Mouse (Mus musculus) monocyte, adult 2 months (primary cell): ENCODE measurements around the gene Myh6.
"Not testable (repeated sequence)": the region's sequence is repeated elsewhere in the genome, so short reads cannot be mapped to it uniquely, and the experiment has no call there.

Source experiments
- DNase-seq, 2 experiments: peaks; one replicate each; pipeline ENCODE4 v3.0.0; 2022; ENCODE audit warnings: low spot score in 2 of 2, low read depth in 1 of 2

The Myh6 gene

GRCm38 (mm10) chr14:54959853-54960613 is 6.7 kb downstream of the Myh6 start:
- not testable (repeated sequence) for DNase-seq

- no peak for DNase-seq
Measured at GRCm38 (mm10) chr14:54959197-54959596, 7.5 kb downstream of the Myh6 start.

GRCm38 (mm10) chr14:54958503-54958902 is 8.2 kb downstream of the Myh6 start:
- DNase-seq = no peak

GRCm38 (mm10) chr14:54956533-54956932 is 10.2 kb downstream of the Myh6 start:
- DNase-seq = no peak

GRCm38 (mm10) chr14:54955481-54955880 is 11.2 kb downstream of the Myh6 start:
- DNase-seq = no peak

GRCm38 (mm10) chr14:54954474-54954873 is 12.3 kb downstream of the Myh6 start:
- no peak for DNase-seq

GRCm38 (mm10) chr14:54953664-54954206 is 13.0 kb downstream of the Myh6 start:
- no peak for DNase-seq

- no peak for DNase-seq
Measured at GRCm38 (mm10) chr14:54951587-54951986, 15.1 kb downstream of the Myh6 start.

- no peak for DNase-seq
Measured at GRCm38 (mm10) chr14:54950493-54950892, 16.2 kb downstream of the Myh6 start.

- no peak for DNase-seq
Measured at GRCm38 (mm10) chr14:54948781-54949180, 17.9 kb downstream of the Myh6 start.

GRCm38 (mm10) chr14:54947008-54947407 is 19.7 kb downstream of the Myh6 start:
- DNase-seq = not testable (repeated sequence)

GRCm38 (mm10) chr14:54945975-54946704 is 20.6 kb downstream of the Myh6 start:
- DNase-seq = no peak

- DNase-seq = no peak
Measured at GRCm38 (mm10) chr14:54944939-54945338, 21.8 kb downstream of the Myh6 start.

GRCm38 (mm10) chr14:54943971-54944370 is 22.8 kb downstream of the Myh6 start:
- DNase-seq = no peak

- DNase-seq = no peak
Measured at GRCm38 (mm10) chr14:54942479-54942878, 24.2 kb downstream of the Myh6 start.

GRCm38 (mm10) chr14:54941024-54941978 is 25.4 kb downstream of the Myh6 start:
- no peak for DNase-seq

GRCm38 (mm10) chr14:54940176-54940530 is 26.6 kb downstream of the Myh6 start:
- DNase-seq = no peak

- DNase-seq = peak in 1 of 2 experiments; percentile 15
Measured at GRCm38 (mm10) chr14:54939434-54940175, 27.1 kb downstream of the Myh6 start.

- no peak for DNase-seq
Measured at GRCm38 (mm10) chr14:54938431-54939219, 28.1 kb downstream of the Myh6 start.
